Mouse (Mus musculus) limb, embryonic 10.5 days (tissue): ENCODE data around the gene Por. TPM values are rescaled to one million over a fixed set of nuclear protein-coding genes. Genes with fewer than 3 reads are reported as not detected.

Source experiments
- DNase-seq: peaks from one replicate; pipeline ENCODE4 v3.0.0-alpha.2; 2017; ENCODE audit warnings: low spot score
- H3K27ac ChIP-seq: fragments of 300-500 bp; sonication (generic); 2 replicates; pipeline ENCODE4 v1.5.1; 2016; ENCODE audit warnings: mild to moderate bottlenecking
- H3K27me3 ChIP-seq: fragments of 300-500 bp; sonication (generic); 2 replicates; pipeline ENCODE4 v1.6.1; 2016; ENCODE audit warnings: low read depth, mild to moderate bottlenecking; ENCODE audit not compliant: poor library complexity, severe bottlenecking
- H3K36me3 ChIP-seq: fragments of 300-500 bp; sonication (generic); 2 replicates; pipeline ENCODE4 v1.6.1; 2016; ENCODE audit warnings: mild to moderate bottlenecking, moderate library complexity
- H3K4me1 ChIP-seq: fragments of 300-500 bp; sonication (generic); 2 replicates; pipeline ENCODE4 v1.6.1; 2016
- H3K4me3 ChIP-seq: fragments of 300-500 bp; sonication (generic); 2 replicates; pipeline ENCODE4 v1.5.1; 2016; ENCODE audit warnings: mild to moderate bottlenecking, moderate library complexity
- H3K9me3 ChIP-seq: fragments of 300-500 bp; sonication (generic); replicated peaks from 2 replicates; pipeline ENCODE4 v1.6.1; 2016; ENCODE audit warnings: mild to moderate bottlenecking
- WGBS: fragments of 180-500 bp; shearing (Covaris S2); methylation state at CpG from one replicate; pipeline ENCODE4 v1.1.7; 2016; 5-methylcytosine and 5-hydroxymethylcytosine counted together
- polyA plus RNA-seq: library from polyadenylated mRNA; unstranded; fragments of >200 nt; fragmentation: Nextera tagmentation; extraction: Ambion mirVana; gene quantifications from 2 replicates; pipeline ENCODE4 v1.2.1, GENCODE M21; 2016

Gene Por
- polyA plus RNA-seq, 1 experiment from 2014 or later: 179 TPM

GRCm38 (mm10) chr5:135642686-135643551, 26.9 kb upstream of the Por start:
- peak overlapping the region; percentile 12; the same call in 1 of the 2 replicates for H3K27ac ChIP-seq
- DNase-seq: no peak
- 0 out of 2 replicates have a peak, but pooled peaks cover 3% of the 10 kb centered on the region for H3K4me1 ChIP-seq
- H3K27me3 ChIP-seq: no peaks in the 10 kb centered on the region
- 87% methylated on average over 10 of the region's 10 CpGs for WGBS
- no peak overlapping the region for H3K4me3 ChIP-seq
- H3K9me3 ChIP-seq: no peaks in the 10 kb centered on the region
- H3K36me3 ChIP-seq: peaks cover 60% of the 10 kb centered on the region

GRCm38 (mm10) chr5:135643552-135643842, 26.3 kb upstream of the Por start:
- Histone ChIP-seq H3K36me3 (peaks cover 54% of the 10 kb centered on the region), H3K27ac (no peak overlapping the region), H3K27me3 (no peaks in the 10 kb centered on the region), H3K4me1 (0 out of 2 replicates have a peak, but pooled peaks cover 3% of the 10 kb centered on the region), H3K9me3 (no peaks in the 10 kb centered on the region), H3K4me3 (no peak overlapping the region)
- no peak for DNase-seq
- 93% methylated on average over 1 of the region's 1 CpGs for WGBS

- Histone ChIP-seq H3K27ac (no peak overlapping the region), H3K27me3 (no peaks in the 10 kb centered on the region), H3K4me3 (no peak overlapping the region), H3K36me3 (peaks cover 50% of the 10 kb centered on the region), H3K9me3 (no peaks in the 10 kb centered on the region), H3K4me1 (0 out of 2 replicates have a peak, but pooled peaks cover 3% of the 10 kb centered on the region)
- WGBS: 89% methylated on average over 8 of the region's 8 CpGs
- no peak for DNase-seq
These were observed 26.0 kb upstream of the Por start for GRCm38 (mm10) chr5:135643869-135644268.

GRCm38 (mm10) chr5:135645330-135645729, 24.5 kb upstream of the Por start:
- no peak for DNase-seq
- H3K4me1 ChIP-seq: 0 out of 2 replicates have a peak, but pooled peaks cover 3% of the 10 kb centered on the region
- 0 out of 2 replicates have a peak overlapping the region, but pooled peaks have one; percentile 19 for H3K27ac ChIP-seq
- H3K36me3 ChIP-seq: peaks cover 35% of the 10 kb centered on the region
- no peaks in the 10 kb centered on the region for H3K9me3 ChIP-seq
- H3K4me3 ChIP-seq: no peak overlapping the region
- 87% methylated on average over 5 of the region's 5 CpGs for WGBS
- no peaks in the 10 kb centered on the region for H3K27me3 ChIP-seq

GRCm38 (mm10) chr5:135646038-135646437, 23.8 kb upstream of the Por start:
- no peak for DNase-seq
- 88% methylated on average over 6 of the region's 6 CpGs for WGBS
- no peaks in the 10 kb centered on the region for H3K9me3 ChIP-seq

GRCm38 (mm10) chr5:135648461-135649308, 21.1 kb upstream of the Por start:
- DNase-seq: no peak
- H3K27ac ChIP-seq: no peak overlapping the region
- no peak overlapping the region for H3K4me3 ChIP-seq
- peaks cover 15% of the 10 kb centered on the region for H3K4me1 ChIP-seq
- WGBS: 84% methylated on average over 9 of the region's 9 CpGs
- H3K9me3 ChIP-seq: no peaks in the 10 kb centered on the region
- no peaks in the 10 kb centered on the region for H3K27me3 ChIP-seq
- peaks cover 8% of the 10 kb centered on the region for H3K36me3 ChIP-seq

More at GRCm38 (mm10) chr5:135646038-135646437, 23.8 kb upstream of the Por start:
- Histone ChIP-seq H3K36me3 (peaks cover 28% of the 10 kb centered on the region), H3K27me3 (no peaks in the 10 kb centered on the region), H3K27ac (no peak overlapping the region), H3K4me3 (no peak overlapping the region), H3K4me1 (0 out of 2 replicates have a peak, but pooled peaks cover 3% of the 10 kb centered on the region)

- 91% methylated on average over 1 of the region's 1 CpGs for WGBS
- H3K4me1 ChIP-seq: peaks cover 15% of the 10 kb centered on the region
These were observed 20.6 kb upstream of the Por start for GRCm38 (mm10) chr5:135649309-135649633.

GRCm38 (mm10) chr5:135651536-135651935, 18.3 kb upstream of the Por start:
- Histone ChIP-seq H3K27ac (no peak overlapping the region; the same call in 1 of the 2 replicates), H3K4me3 (no peak overlapping the region), H3K9me3 (no peaks in the 10 kb centered on the region), H3K36me3 (no peaks in the 10 kb centered on the region), H3K27me3 (no peaks in the 10 kb centered on the region), H3K4me1 (peaks cover 12% of the 10 kb centered on the region)
- WGBS: 90% methylated on average over 3 of the region's 3 CpGs
- no peak for DNase-seq

More at GRCm38 (mm10) chr5:135649309-135649633, 20.6 kb upstream of the Por start:
- H3K27me3 ChIP-seq: no peaks in the 10 kb centered on the region
- 0 out of 2 replicates have a peak, but pooled peaks cover 2% of the 10 kb centered on the region for H3K36me3 ChIP-seq
- no peak for DNase-seq
- H3K27ac ChIP-seq: no peak overlapping the region
- no peaks in the 10 kb centered on the region for H3K9me3 ChIP-seq
- H3K4me3 ChIP-seq: no peak overlapping the region

GRCm38 (mm10) chr5:135653209-135653608, 16.6 kb upstream of the Por start:
- Histone ChIP-seq H3K4me3 (no peak overlapping the region), H3K27ac (0 out of 2 replicates have a peak overlapping the region, but pooled peaks have one; percentile 31), H3K36me3 (no peaks in the 10 kb centered on the region), H3K9me3 (no peaks in the 10 kb centered on the region), H3K27me3 (no peaks in the 10 kb centered on the region), H3K4me1 (peaks cover 15% of the 10 kb centered on the region)
- DNase-seq: no peak
- 72% methylated on average over 2 of the region's 2 CpGs for WGBS

GRCm38 (mm10) chr5:135656046-135656445, 13.8 kb upstream of the Por start:
- Histone ChIP-seq H3K4me3 (no peak overlapping the region), H3K4me1 (peaks cover 15% of the 10 kb centered on the region), H3K9me3 (no peaks in the 10 kb centered on the region), H3K27ac (no peak overlapping the region), H3K36me3 (no peaks in the 10 kb centered on the region), H3K27me3 (no peaks in the 10 kb centered on the region)
- WGBS: 77% methylated on average over 5 of the region's 5 CpGs
- DNase-seq: no peak

GRCm38 (mm10) chr5:135657128-135657527, 12.7 kb upstream of the Por start:
- H3K4me1 ChIP-seq: peaks cover 10% of the 10 kb centered on the region
- WGBS: 87% methylated on average over 5 of the region's 5 CpGs
- no peaks in the 10 kb centered on the region for H3K9me3 ChIP-seq
- no peak for DNase-seq
- H3K36me3 ChIP-seq: no peaks in the 10 kb centered on the region
- no peaks in the 10 kb centered on the region for H3K27me3 ChIP-seq
- H3K27ac ChIP-seq: no peak overlapping the region
- no peak overlapping the region for H3K4me3 ChIP-seq

GRCm38 (mm10) chr5:135657703-135658373, 12.0 kb upstream of the Por start:
- 54% methylated on average over 17 of the region's 17 CpGs for WGBS
- Histone ChIP-seq H3K4me1 (peaks cover 9% of the 10 kb centered on the region), H3K27me3 (no peaks in the 10 kb centered on the region), H3K27ac (no peak overlapping the region), H3K36me3 (no peaks in the 10 kb centered on the region), H3K4me3 (no peak overlapping the region), H3K9me3 (no peaks in the 10 kb centered on the region)
- no peak for DNase-seq
